Mouse (Mus musculus) bone marrow macrophage, adult 2 months (primary cell): ENCODE results near the gene Hamp2. TPM values are rescaled to one million over a fixed set of nuclear protein-coding genes. Genes with fewer than 3 reads are reported as not detected.

Source experiments
- H3K27ac ChIP-seq: 2 replicates; pipeline ENCODE4 v1.5.1; 2012; ENCODE audit warnings: low read depth, low read length; ENCODE audit not compliant: insufficient read depth
- H3K4me1 ChIP-seq: 2 replicates; pipeline ENCODE4 v1.6.1; 2012; ENCODE audit warnings: low read length; ENCODE audit not compliant: control insufficient read depth, insufficient read depth
- H3K4me3 ChIP-seq: 2 replicates; pipeline ENCODE4 v1.5.1; 2012; ENCODE audit warnings: mild to moderate bottlenecking, low read length, moderate library complexity; ENCODE audit not compliant: insufficient read depth
- CTCF ChIP-seq: IDR thresholded peaks from 2 replicates; pipeline ENCODE4 v1.5.1; 2012; ENCODE audit warnings: low read depth, mild to moderate bottlenecking, low read length, moderate library complexity
- POLR2A ChIP-seq: IDR thresholded peaks from 2 replicates; pipeline ENCODE4 v1.6.1; 2012; ENCODE audit warnings: mild to moderate bottlenecking, low read depth, low read length, borderline replicate concordance
- polyA plus RNA-seq: library from polyadenylated mRNA; stranded (reverse); fragments of >200 nt; gene quantifications from 2 replicates; pipeline ENCODE4 v1.2.4, GENCODE M21; 2012; ENCODE audit not compliant: missing spikeins, insufficient read depth, insufficient read length

Hamp2 gene
- polyA plus RNA-seq, 1 experiment = not detected

GRCm38 (mm10) chr7:30895217-30895616 is 29.3 kb downstream of the Hamp2 start:
- H3K4me1 ChIP-seq = peaks cover 5% of the 10 kb centered on the region
- H3K27ac ChIP-seq = no peak overlapping the region
- no peak overlapping the region for H3K4me3 ChIP-seq
- no peak for TF ChIP-seq CTCF
- no peak for TF ChIP-seq POLR2A

DNA sequence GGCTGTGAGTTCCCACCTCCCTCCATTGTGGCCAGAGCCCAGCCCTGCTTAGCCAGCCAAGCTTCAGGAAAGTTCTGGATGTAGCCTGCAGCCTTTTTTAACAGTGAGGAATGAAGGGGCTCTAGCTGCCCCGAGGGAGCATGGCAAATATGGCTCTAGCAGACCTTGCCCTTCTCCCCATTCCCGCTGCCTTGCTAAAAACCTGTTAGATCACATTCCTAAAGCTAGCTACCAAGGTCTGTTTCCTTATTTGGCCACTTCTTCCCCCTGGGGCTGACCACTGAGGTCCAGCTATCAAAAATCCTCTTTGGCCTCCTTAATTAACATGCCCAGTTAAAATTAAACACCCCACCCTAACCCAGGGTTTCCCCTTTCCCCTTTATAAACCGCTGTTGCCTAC is 32.0 kb downstream of the Hamp2 start:
- Histone ChIP-seq H3K4me1 (peaks cover 4% of the 10 kb centered on the region), H3K27ac (no peak overlapping the region), H3K4me3 (no peak overlapping the region)
- no peak for TF ChIP-seq CTCF
- no peak for TF ChIP-seq POLR2A

DNA sequence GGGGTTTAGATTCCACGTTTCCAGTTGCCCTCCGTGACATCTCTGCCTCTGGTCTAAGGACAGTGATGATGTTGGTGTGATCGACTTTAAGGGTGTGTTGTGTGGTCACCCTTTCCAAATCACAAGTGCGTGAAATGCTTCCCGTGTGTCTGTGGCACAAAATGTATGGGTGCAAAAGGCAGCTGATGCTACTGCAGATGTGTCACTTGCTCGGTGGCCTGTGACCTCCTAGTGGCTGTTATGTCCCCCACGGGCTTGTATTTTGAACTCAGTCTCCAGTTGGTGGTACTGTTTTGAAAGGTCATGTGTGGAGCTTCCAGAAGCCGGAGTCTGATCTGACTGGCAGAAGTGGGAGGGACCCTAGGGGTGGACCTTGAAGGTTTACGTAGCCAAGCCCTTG is 32.7 kb downstream of the Hamp2 start:
- H3K27ac ChIP-seq = no peak overlapping the region
- no peak overlapping the region for H3K4me3 ChIP-seq
- no peaks in the 10 kb centered on the region for H3K4me1 ChIP-seq
- TF ChIP-seq POLR2A = no peak
- no peak for TF ChIP-seq CTCF

DNA sequence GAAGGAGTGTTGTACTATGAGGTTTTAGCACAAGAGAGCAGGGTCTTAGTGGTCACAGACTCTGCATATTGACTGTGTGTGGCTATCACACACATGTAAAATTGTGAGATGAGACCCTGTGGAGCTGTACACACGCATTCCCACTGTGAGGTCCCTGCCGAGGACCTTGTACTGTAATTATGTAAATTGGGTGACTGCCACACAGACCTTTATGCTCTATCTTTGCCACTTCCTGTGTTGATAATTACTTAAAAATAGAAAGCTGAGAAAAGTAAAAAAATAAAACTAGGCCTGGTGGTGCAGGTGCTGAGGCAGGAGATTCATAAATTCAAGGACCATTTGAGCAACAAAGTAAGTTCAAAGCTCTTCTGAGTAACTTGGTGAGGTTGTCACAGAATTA is 33.8 kb downstream of the Hamp2 start:
- no peak for TF ChIP-seq CTCF
- TF ChIP-seq POLR2A = no peak
- no peak overlapping the region for H3K27ac ChIP-seq
- no peak overlapping the region for H3K4me3 ChIP-seq
- no peaks in the 10 kb centered on the region for H3K4me1 ChIP-seq

- H3K4me1 ChIP-seq = no peaks in the 10 kb centered on the region
Measured at GRCm38 (mm10) chr7:30888786-30889185, 35.7 kb downstream of the Hamp2 start.

GRCm38 (mm10) chr7:30887568-30888188 is 36.8 kb downstream of the Hamp2 start:
- Histone ChIP-seq H3K4me3 (no peak overlapping the region), H3K27ac (no peak overlapping the region), H3K4me1 (no peaks in the 10 kb centered on the region)
- TF ChIP-seq POLR2A (no peak), CTCF (no peak)

More at GRCm38 (mm10) chr7:30888786-30889185, 35.7 kb downstream of the Hamp2 start:
- TF ChIP-seq CTCF (no peak), POLR2A (no peak)
- Histone ChIP-seq H3K27ac (no peak overlapping the region), H3K4me3 (no peak overlapping the region)

- Histone ChIP-seq H3K4me3 (no peak overlapping the region), H3K4me1 (no peaks in the 10 kb centered on the region), H3K27ac (no peak overlapping the region)
- TF ChIP-seq POLR2A (no peak), CTCF (no peak)
Measured at GRCm38 (mm10) chr7:30886852-30887251, 37.6 kb downstream of the Hamp2 start.

DNA sequence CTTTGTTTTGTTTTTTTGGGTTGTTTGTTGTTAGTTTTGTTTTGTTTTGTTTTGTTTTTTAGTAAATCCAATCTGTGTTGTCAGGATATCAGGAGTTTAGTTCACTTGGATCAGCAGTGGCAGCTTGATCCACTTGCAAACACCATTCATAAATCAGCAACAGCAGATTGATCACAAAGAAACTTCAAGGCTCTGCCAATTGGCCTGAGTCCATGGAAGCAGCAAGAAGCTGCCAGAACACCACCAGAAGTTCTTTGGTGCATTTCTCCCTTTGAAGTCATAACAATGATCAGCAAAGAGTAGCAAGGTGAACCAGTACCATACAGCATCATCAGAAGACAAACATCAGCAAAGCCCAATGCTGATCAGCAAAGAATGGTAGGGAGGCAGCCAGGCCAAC is 40.4 kb downstream of the Hamp2 start:
- TF ChIP-seq POLR2A (no peak), CTCF (no peak)
- H3K4me3 ChIP-seq = no peak overlapping the region
- H3K4me1 ChIP-seq = peaks cover 3% of the 10 kb centered on the region; the same call in 1 of the 2 replicates
- H3K27ac ChIP-seq = no peak overlapping the region

DNA sequence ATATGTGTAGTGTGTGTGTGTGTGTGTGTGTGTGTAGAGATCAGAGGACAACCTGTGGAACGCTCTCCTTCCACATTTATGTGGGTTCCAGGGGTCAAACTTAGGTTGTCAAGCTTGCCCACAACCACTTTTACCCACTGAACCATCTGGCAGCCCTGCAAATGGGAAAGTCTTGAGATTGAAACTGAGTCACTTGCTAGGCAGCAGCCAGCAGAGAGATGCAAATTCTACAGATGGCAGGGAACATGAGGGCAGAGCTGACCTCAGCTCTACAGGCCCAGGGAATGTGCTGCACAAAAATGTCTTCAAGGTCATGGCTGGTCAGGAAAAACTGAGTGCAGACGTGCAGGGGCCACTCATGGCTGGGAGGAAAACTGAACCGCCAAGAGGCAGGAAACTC is 43.1 kb downstream of the Hamp2 start:
- H3K27ac ChIP-seq = no peak overlapping the region

DNA sequence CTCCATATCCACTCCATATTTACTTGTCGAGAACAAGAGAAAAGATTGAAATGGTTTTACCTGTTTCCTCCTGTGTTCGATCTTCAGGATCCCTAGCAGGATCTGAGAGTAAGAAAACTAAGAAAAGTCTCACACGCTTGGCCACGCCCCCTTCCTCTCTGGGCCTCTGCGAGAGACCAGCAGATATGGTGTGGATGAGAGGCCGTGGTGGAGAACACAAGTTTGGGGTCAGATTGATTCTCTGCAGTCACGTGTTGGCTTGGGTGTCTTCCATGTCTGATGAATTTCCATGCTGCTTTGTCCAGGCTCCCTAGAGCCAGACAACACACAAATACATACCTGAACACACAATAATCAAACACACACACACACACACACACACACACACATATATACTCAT is 44.3 kb downstream of the Hamp2 start, which contains the start of gene Cd22:
Gene Cd22, minus strand, starts transcription at position 167 of the 400 bp plus-strand sequence.
- TF ChIP-seq CTCF (no peak), POLR2A (no peak)
- peaks cover 15% of the 10 kb centered on the region for H3K4me1 ChIP-seq
- no peak within 1 kb of the TSS for H3K4me3 ChIP-seq
- H3K27ac ChIP-seq = no peak within 1 kb of the TSS

More for the DNA sequence above, 43.1 kb downstream of the Hamp2 start:
- Histone ChIP-seq H3K4me1 (peaks cover 15% of the 10 kb centered on the region), H3K4me3 (no peak overlapping the region)
- TF ChIP-seq CTCF = no peak

DNA sequence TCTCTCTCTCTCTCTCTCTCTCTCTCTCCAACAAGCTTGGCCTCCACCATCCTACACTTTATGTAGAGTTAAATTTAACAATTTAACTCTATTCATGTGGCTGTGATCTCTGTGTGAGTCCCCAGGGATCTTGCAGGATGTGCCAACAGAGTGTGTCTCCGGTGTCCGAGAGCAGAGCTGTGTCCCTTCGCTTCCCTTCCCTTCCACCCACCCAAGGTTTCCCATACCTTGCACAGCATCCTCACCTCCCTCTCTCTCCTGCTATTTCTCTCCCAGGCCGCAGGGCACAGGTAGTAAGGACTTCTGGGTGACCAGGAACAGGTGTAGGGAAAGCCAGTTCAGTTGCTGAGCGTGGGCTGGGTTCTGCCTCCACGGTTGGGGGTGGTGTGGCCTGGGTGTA is 45.5 kb downstream of the Hamp2 start:
- Histone ChIP-seq H3K4me3 (no peak overlapping the region), H3K27ac (no peak overlapping the region), H3K4me1 (peaks cover 15% of the 10 kb centered on the region)
- TF ChIP-seq CTCF (no peak), POLR2A (no peak)
